Mouse (Mus musculus) liver, adult 2 months (tissue): ENCODE measurements around the gene Olfr1328.

Source experiments
- CTCF ChIP-seq: fragments of 200-500 bp; IDR thresholded peaks from 2 replicates; pipeline ENCODE4 v1.5.1; 2011; ENCODE audit warnings: low read depth, low read length, control low read depth
- POLR2A ChIP-seq: fragments of 200-500 bp; IDR thresholded peaks from 2 replicates; pipeline ENCODE4 v1.6.1; 2011; ENCODE audit warnings: low read length, control low read depth; ENCODE audit not compliant: insufficient read depth; ENCODE audit errors: extremely low read depth

DNA sequence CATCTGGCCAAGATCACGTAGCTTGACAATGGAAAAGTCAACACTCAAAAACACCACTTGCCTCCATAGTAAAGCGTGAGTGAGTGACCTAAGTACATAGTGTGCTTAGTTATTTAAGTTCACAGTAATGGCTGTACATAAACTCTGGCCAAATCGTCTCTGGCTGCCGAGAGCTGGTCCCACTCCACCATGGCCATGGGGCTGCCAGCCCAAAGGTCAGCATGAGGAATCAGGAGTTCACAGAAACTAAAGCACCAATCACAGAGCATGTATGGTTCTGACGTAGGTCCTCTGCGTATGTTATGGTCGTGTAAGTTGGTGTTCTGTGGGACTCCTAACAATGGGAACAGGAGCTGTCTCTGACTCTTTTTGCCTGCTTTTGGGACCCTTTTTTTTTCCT is 20.4 kb upstream of the Olfr1328 start:
- TF ChIP-seq CTCF (no peak), POLR2A (no peak)
